Mouse (Mus musculus) ES-E14 (cell line): ENCODE measurements at regions not wholly inside any gene's neighbourhood (a gene's known extent, or its start where the extent isn't known, plus 50 kb on each side); places are given as distances from the start of the nearest gene placed in this dataset.

Source experiments
- DNase-seq: peaks from one replicate; pipeline ENCODE4 v3.0.0-alpha.2; 2013; ENCODE audit warnings: low read depth, low spot score
- H3K27ac ChIP-seq: 2 replicates; pipeline ENCODE4 v1.5.1; 2012; ENCODE audit warnings: low read depth, mild to moderate bottlenecking, low read length, moderate library complexity, mixed read lengths; ENCODE audit not compliant: poor library complexity, insufficient read depth, severe bottlenecking
- H3K36me3 ChIP-seq: 2 replicates; pipeline ENCODE4 v1.6.1; 2012; ENCODE audit warnings: mild to moderate bottlenecking, low read length, moderate library complexity, mixed read lengths; ENCODE audit not compliant: control insufficient read depth, poor library complexity, insufficient read depth, severe bottlenecking
- H3K4me1 ChIP-seq, 2 experiments: fragments of 150-350 bp in 1 of 2; sonication (generic) in 1 of 2; 2 replicates each; pipeline ENCODE4 v1.6.1; 2012; ENCODE audit warnings: low read length in 2 of 2, mild to moderate bottlenecking in 1 of 2, mixed read lengths in 1 of 2; ENCODE audit not compliant: control insufficient read depth in 2 of 2, insufficient read depth in 2 of 2, poor library complexity in 1 of 2
- H3K4me3 ChIP-seq, 2 experiments: fragments of 150-350 bp in 1 of 2; sonication (generic) in 1 of 2; 2 replicates each; pipeline ENCODE4 v1.5.1; 2012; ENCODE audit warnings: low read length in 2 of 2, low read depth in 1 of 2, mild to moderate bottlenecking in 1 of 2, mixed read lengths in 1 of 2; ENCODE audit not compliant: insufficient read depth in 1 of 2, poor library complexity in 1 of 2, severe bottlenecking in 1 of 2
- H3K9ac ChIP-seq: 2 replicates; pipeline ENCODE4 v1.6.1; 2012; ENCODE audit warnings: low read depth, mild to moderate bottlenecking, low read length, mixed read lengths; ENCODE audit not compliant: poor library complexity, insufficient read depth, severe bottlenecking
- H3K9me3 ChIP-seq: fragments of 150-350 bp; sonication (generic); 2 replicates; pipeline ENCODE4 v1.6.1; 2012; ENCODE audit warnings: low read depth, mild to moderate bottlenecking, low read length; ENCODE audit not compliant: control insufficient read depth, insufficient read depth
- CHD2 ChIP-seq: IDR thresholded peaks from 2 replicates; pipeline ENCODE4 v1.6.1; 2014; ENCODE audit warnings: mild to moderate bottlenecking, low read depth, low read length, inconsistent platforms
- HCFC1 ChIP-seq: IDR thresholded peaks from 2 replicates; pipeline ENCODE4 v1.6.1; 2012; ENCODE audit warnings: low read length, inconsistent platforms, borderline replicate concordance; ENCODE audit not compliant: insufficient read depth
- MAFK ChIP-seq: IDR thresholded peaks from 2 replicates; pipeline ENCODE4 v1.6.1; 2014; ENCODE audit warnings: mild to moderate bottlenecking, low read depth, low read length, inconsistent platforms; ENCODE audit not compliant: insufficient read depth
- ZC3H11A ChIP-seq: IDR thresholded peaks from 2 replicates; pipeline ENCODE4 v1.6.1; 2012; ENCODE audit warnings: low read depth, mild to moderate bottlenecking, inconsistent platforms, low read length, borderline replicate concordance
- ZNF384 ChIP-seq: IDR thresholded peaks from 2 replicates; pipeline ENCODE4 v1.6.1; 2012; ENCODE audit warnings: low read depth, low read length, inconsistent platforms
- in situ Hi-C, 2 experiments: fragments of 600-800 bp; cut with MboI; formaldehyde crosslinking; loops; one replicate each; pipeline ENCODE4 v1.15.1; 2025; ENCODE audit warnings: low sequenced_read_pairs in 2 of 2, inconsistent platforms in 1 of 2; ENCODE audit not compliant: unreplicated experiment in 2 of 2

DNA sequence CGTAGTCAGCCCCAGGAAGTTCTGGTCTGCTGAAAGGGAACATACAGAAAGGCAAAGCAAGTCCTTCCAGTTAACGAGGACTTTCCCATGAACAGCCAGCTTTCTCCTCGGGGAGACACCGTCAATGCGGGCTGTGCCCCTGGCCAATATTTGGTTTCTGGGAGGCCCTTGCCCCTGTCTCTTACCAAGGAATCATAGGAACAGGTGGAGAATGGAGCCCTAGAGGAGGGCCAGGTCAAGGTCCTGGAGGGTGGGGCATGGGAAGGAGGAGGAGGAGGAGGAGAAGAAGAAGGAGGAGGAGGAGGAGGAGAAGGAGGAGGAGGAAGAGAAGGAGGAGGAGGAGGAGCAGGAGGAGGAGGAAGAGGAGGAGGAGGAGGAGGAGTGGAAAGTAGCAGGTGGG lies 276.2 kb upstream of the Prox1 start:
- in situ Hi-C loops: no loop called here
- H3K4me3 ChIP-seq: no peak overlapping the region

DNA sequence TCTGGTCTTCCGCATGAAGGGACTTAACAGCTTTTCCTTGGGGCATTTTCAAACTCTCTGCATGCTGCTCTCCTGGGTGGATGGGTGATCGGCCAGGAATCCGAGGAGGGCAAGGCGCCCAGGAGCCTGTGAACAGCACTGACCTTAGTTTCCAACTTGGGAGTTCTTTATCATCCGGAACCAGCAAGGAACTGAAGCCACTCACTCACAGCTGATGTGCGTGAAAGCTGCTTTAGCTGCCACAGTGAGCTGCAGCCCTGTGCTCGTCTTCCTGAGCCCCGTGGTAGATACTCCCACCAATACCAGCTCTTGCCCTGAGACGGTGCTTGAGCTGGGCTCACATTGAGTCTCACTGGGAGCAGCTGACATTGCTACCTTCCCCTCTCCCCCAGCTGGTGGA lies 273.9 kb upstream of the Prox1 start:
- in situ Hi-C loops: no loop called here
- Histone ChIP-seq H3K36me3 (no peaks in the 10 kb centered on the region), H3K4me3 (no peak overlapping the region), H3K4me1 (peaks cover 0 to 3% of the 10 kb centered on the region in 2 experiments; a peak in 2 of 4 replicates), H3K9ac (no peak overlapping the region), H3K27ac (no peak overlapping the region), H3K9me3 (no peaks in the 10 kb centered on the region)
- DNase-seq: no peak
- TF ChIP-seq HCFC1 (no peak), CHD2 (no peak), ZNF384 (no peak), MAFK (no peak), ZC3H11A (no peak)

More for the DNA sequence above, 276.2 kb upstream of the Prox1 start:
- Histone ChIP-seq H3K27ac (no peak overlapping the region), H3K9me3 (no peaks in the 10 kb centered on the region), H3K9ac (no peak overlapping the region), H3K36me3 (no peaks in the 10 kb centered on the region), H3K4me1 (peaks cover 0 to 3% of the 10 kb centered on the region in 2 experiments; a peak in 2 of 4 replicates)
- TF ChIP-seq MAFK: no peak
- no peak for TF ChIP-seq ZNF384
- TF ChIP-seq ZC3H11A: no peak
- TF ChIP-seq CHD2: no peak
- TF ChIP-seq HCFC1: no peak
- DNase-seq: no peak

DNA sequence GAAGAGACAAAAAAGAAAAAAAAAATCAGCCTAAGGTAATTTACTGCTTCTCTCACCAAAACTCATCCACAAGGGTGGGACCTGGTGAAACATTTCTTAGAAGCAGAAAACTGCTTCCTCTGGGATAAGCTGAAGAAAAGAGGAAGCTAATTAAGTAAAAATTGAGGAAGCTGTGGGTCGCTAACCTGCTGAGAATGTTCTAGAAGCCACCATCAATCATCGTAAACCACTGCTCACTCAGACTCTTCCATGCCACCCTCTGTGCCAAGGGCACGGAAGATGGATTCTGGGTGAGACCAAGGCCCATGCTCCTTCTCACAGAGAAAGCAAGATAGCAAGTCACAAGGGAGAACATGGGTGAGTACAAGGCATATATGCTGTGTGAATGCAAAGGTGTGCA lies 272.7 kb upstream of the Prox1 start:
- no peak for DNase-seq
- Histone ChIP-seq H3K9ac (no peak overlapping the region), H3K4me3 (no peak overlapping the region), H3K4me1 (no peaks in the 10 kb centered on the region; a peak in 1 of 4 replicates), H3K36me3 (no peaks in the 10 kb centered on the region), H3K27ac (no peak overlapping the region), H3K9me3 (no peaks in the 10 kb centered on the region)
- in situ Hi-C loops: no loop called here
- no peak for TF ChIP-seq HCFC1
- TF ChIP-seq ZC3H11A: no peak
- no peak for TF ChIP-seq MAFK
- no peak for TF ChIP-seq ZNF384
- TF ChIP-seq CHD2: no peak

DNA sequence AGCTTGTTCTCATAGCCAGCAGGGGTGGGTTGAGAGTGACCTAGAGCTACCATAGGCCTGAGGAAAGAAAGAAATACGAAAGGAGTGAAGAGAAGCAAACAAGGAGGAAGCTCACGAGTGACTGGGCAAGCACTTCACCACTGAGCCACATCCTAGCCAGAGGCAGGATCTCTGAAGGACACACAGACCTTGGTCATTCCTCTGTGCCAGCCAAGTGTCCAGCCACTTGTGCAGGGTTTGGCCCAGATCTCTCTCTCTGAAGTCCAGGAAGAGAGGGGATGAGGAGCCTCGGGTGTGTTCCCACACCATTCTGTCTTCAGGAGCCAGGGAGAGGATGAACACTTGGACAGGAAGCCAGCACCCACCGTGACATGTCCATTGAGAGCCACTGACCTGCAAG lies 271.7 kb upstream of the Prox1 start:
- H3K9ac ChIP-seq: no peak overlapping the region
- in situ Hi-C loops: no loop called here
- no peaks in the 10 kb centered on the region for H3K9me3 ChIP-seq
- DNase-seq: no peak
- no peaks in the 10 kb centered on the region for H3K36me3 ChIP-seq
- H3K27ac ChIP-seq: no peak overlapping the region
- H3K4me1 ChIP-seq: no peaks in the 10 kb centered on the region
- TF ChIP-seq HCFC1 (no peak), ZC3H11A (no peak), ZNF384 (no peak), MAFK (no peak), CHD2 (no peak)
- no peak overlapping the region for H3K4me3 ChIP-seq

DNA sequence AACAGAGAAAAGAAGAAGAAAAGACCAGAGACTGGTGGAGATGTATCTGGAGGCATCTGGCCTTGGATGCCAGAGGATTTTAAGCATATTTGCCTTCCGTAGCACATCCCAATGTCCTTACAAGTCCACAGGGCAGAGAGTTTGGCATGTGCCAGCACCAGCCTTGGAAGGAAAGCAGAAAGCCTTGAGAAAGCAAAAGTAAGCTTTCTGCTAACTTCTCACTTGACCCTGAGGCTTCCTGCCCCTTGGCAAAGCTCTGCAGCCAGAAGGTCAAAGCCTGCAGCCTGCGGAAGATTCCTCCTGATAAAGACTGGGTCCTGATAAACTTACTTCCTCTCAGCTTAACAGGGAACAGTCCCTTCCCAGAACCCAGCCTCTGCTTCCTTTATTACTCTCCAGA lies 268.3 kb upstream of the Prox1 start:
- DNase-seq: no peak
- no peak overlapping the region for H3K4me3 ChIP-seq
- no peaks in the 10 kb centered on the region for H3K36me3 ChIP-seq
- in situ Hi-C loops: no loop called here
- no peak overlapping the region for H3K27ac ChIP-seq
- H3K9ac ChIP-seq: no peak overlapping the region
- H3K9me3 ChIP-seq: no peaks in the 10 kb centered on the region
- no peaks in the 10 kb centered on the region for H3K4me1 ChIP-seq
- TF ChIP-seq ZC3H11A (no peak), MAFK (no peak), CHD2 (no peak), ZNF384 (no peak), HCFC1 (no peak)
